Mouse (Mus musculus): ENCODE results near the gene Gm29735. TPM values are rescaled to one million over a fixed set of nuclear protein-coding genes. Genes with fewer than 3 reads are reported as not detected.
"Not testable (repeated sequence)": the region's sequence is repeated elsewhere in the genome, so short reads cannot be mapped to it uniquely, and the experiment has no call there.

Gm29735 gene
- polyA plus RNA-seq, 1 experiment from 2014 or later: not detected

DNA sequence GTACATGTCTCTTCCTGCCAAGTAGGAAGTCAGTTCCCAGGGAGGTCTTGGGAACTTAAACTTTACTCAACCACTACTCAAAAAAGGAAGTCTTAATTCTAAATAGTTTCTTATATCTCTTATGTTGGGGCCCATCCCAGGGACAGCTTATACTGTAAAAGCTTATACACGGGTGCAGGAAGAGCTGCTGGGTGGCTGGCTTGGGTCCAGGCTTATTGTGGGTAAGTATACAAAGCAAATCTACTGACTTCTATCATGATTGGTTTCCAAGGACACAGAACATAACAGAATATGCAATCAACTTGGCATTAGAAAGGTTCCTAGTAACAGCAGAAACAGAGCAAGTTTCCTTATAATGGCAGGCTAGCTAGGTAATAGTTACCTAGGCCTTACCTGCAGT, 1.6 kb downstream of the Gm29735 start:
- Histone ChIP-seq H3K4me1 (replicated peaks) (no peaks in the 10 kb centered on the region), H3K9ac (replicated peaks) (no peak overlapping the region), H3K36me3 (no peaks in the 10 kb centered on the region), H3K4me2 (no peak overlapping the region), H3K27me3 (no peaks in the 10 kb centered on the region; the same call in 1 of the 2 replicates), H3K9me3 (no peaks in the 10 kb centered on the region), H3K27ac (no peak overlapping the region), H3K4me3 (replicated peaks) (no peak overlapping the region)
- no peak for ATAC-seq (ENCODE audit: insufficient number of reproducible peaks, insufficient read depth, low FRiP score, low TSS enrichment, low read depth)
- WGBS: 64% methylated on average over 1 of the region's 1 CpGs

DNA sequence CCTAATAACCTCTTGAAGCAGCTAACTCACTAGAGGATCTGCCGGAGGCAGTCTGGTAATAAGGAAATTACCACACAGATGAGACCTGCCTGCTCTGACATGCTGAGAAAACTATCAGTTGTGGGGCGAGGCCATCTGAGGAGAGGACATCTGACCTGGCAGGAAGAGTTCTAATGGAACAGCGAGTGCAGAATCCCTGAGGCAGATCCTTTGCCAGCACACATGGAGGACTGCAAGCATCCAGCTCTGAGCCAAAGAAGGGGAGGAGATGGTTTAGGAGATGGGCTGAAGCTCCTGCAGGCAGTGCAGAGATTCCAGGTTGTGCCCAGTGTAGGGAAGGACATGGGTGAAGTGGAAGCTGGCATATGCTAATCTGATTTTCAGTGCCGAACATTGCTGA, 4.7 kb downstream of the Gm29735 start:
- Histone ChIP-seq H3K9me3 (no peaks in the 10 kb centered on the region), H3K27ac (no peak overlapping the region), H3K4me1 (replicated peaks) (no peaks in the 10 kb centered on the region), H3K4me3 (replicated peaks) (no peak overlapping the region), H3K9ac (replicated peaks) (no peak overlapping the region), H3K36me3 (no peaks in the 10 kb centered on the region), H3K27me3 (no peaks in the 10 kb centered on the region), H3K4me2 (no peak overlapping the region)
- 73% methylated on average over 4 of the region's 4 CpGs for WGBS
- ATAC-seq (ENCODE audit: insufficient number of reproducible peaks, insufficient read depth, low FRiP score, low TSS enrichment, low read depth): no peak

DNA sequence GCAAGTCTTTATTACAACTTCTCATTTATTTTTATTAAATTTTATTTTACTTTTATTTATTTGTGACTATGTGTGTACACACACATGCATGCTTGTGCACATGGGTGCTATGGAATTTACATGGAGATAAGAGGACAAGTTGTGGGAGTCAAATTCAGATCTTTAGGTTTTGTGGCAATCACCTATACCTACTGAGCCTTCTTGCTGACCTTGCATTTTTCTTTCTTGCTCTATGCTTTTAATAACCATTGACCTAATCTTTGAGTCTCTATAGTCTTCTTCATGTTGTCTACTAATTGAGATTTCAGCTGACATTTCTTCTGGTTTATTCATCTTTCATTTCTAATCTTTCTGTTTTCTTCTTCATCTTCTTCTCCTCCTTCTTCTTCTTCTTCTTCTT, 8.3 kb downstream of the Gm29735 start:
- Histone ChIP-seq H3K9ac (replicated peaks) (no peak overlapping the region), H3K4me3 (replicated peaks) (no peak overlapping the region), H3K4me2 (no peak overlapping the region), H3K4me1 (replicated peaks) (0 out of 2 replicates have a peak, but pooled peaks cover 6% of the 10 kb centered on the region), H3K36me3 (no peaks in the 10 kb centered on the region), H3K9me3 (no peaks in the 10 kb centered on the region), H3K27me3 (peaks cover 10% of the 10 kb centered on the region; the same call in 1 of the 2 replicates), H3K27ac (no peak overlapping the region)
- ATAC-seq (ENCODE audit: insufficient number of reproducible peaks, insufficient read depth, low FRiP score, low TSS enrichment, low read depth): no peak

DNA sequence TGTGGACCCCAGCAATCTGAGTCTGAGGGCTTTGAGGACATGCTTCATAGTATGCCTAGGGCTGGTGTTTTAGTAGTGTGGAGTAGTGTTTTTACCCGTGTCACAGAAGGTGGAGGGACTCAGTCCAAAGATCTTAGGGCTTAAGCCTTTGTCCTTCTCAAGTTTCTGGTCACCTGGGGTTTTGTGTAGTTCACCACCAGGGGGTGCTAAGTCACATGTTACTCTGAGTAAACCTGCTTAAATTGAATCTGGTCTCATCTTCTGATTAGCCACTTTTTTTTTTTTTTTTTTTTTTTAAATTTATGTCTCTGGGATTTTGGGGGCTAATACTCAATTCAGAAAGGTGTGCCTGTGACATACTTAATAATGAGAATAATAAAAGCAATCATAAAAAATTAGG, 10.9 kb downstream of the Gm29735 start:
- Histone ChIP-seq H3K36me3 (no peaks in the 10 kb centered on the region), H3K4me3 (replicated peaks) (no peak overlapping the region), H3K27ac (no peak overlapping the region), H3K9me3 (no peaks in the 10 kb centered on the region), H3K9ac (replicated peaks) (no peak overlapping the region), H3K4me1 (replicated peaks) (0 out of 2 replicates have a peak, but pooled peaks cover 7% of the 10 kb centered on the region), H3K4me2 (no peak overlapping the region), H3K27me3 (peaks cover 10% of the 10 kb centered on the region; the same call in 1 of the 2 replicates)
- whole genome bisulfite sequencing: 3% methylated on average over 1 of the region's 1 CpGs
- ATAC-seq (ENCODE audit: insufficient number of reproducible peaks, insufficient read depth, low FRiP score, low TSS enrichment, low read depth): no peak

DNA sequence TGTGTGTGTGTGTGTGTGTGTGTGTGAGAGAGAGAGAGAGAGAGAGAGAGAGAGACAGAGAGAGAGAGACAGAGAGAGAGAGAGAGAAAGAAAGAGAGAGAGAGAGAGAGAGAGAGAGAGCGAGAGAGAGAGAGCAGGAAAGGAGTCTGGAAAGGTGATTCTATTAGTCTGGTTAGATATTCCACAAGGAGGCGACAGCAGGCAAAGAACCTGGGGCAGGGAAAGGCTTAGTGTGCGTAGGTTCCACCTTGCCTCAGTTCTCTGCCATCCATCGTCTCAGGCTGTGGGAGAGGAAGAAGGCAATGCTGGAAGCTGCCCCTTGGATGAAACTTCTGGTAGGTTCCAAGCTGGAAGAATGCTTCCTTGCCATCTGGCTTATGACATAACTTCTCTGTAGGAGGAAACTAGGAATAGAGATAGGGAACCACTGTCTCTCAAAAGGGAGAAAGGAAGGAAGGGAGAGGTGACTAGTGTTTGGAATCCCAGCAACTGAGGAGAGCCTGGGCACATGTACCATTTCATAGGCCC, 11.4 kb downstream of the Gm29735 start:
- 39% methylated on average over 4 of the region's 4 CpGs for WGBS
- H3K36me3 ChIP-seq: no peaks in the 10 kb centered on the region
- H3K27ac ChIP-seq: no peak overlapping the region
- no peaks in the 10 kb centered on the region for H3K9me3 ChIP-seq
- no peak overlapping the region for H3K4me3 ChIP-seq (replicated peaks)
- H3K4me1 ChIP-seq (replicated peaks): 0 out of 2 replicates have a peak, but pooled peaks cover 7% of the 10 kb centered on the region
- H3K9ac ChIP-seq (replicated peaks): no peak overlapping the region
- ATAC-seq (ENCODE audit: insufficient number of reproducible peaks, insufficient read depth, low FRiP score, low TSS enrichment, low read depth): no peak
- H3K4me2 ChIP-seq: no peak overlapping the region
- H3K27me3 ChIP-seq: peaks cover 10% of the 10 kb centered on the region; the same call in 1 of the 2 replicates

DNA sequence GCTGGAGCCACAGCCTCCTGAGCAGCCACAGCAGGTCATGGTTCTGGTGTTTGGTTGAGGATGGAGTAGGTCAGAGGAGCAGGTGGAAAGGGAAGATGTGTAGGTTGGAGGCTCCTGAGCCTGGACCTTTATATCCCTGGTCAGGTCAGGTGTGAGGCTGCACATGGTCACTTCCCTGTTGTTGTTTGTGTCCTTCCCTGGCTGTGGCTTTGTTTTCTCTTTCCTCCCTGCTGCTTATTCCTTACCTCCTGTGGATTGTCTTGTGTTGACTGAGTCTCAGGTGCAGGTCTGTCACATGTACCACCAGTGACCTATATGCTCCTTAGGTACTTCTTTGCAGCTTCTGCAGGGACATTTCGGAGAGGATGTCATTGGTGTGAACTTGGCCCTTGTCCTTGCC, 12.4 kb downstream of the Gm29735 start, which contains the start of gene Gm45337:
TSS of gene Gm45337 (minus strand) at position 101 of the 400 bp plus-strand sequence.
- Histone ChIP-seq H3K36me3 (no peaks in the 10 kb centered on the region), H3K9ac (replicated peaks) (no peak within 1 kb of the TSS), H3K4me3 (replicated peaks) (no peak within 1 kb of the TSS), H3K9me3 (no peaks in the 10 kb centered on the region), H3K27me3 (peaks cover 10% of the 10 kb centered on the region; the same call in 1 of the 2 replicates), H3K4me1 (replicated peaks) (0 out of 2 replicates have a peak, but pooled peaks cover 7% of the 10 kb centered on the region), H3K4me2 (no peak within 1 kb of the TSS), H3K27ac (no peak within 1 kb of the TSS)
- no peak for ATAC-seq (ENCODE audit: insufficient number of reproducible peaks, insufficient read depth, low FRiP score, low TSS enrichment, low read depth)
- 74% methylated on average over 1 of the region's 1 CpGs for WGBS

DNA sequence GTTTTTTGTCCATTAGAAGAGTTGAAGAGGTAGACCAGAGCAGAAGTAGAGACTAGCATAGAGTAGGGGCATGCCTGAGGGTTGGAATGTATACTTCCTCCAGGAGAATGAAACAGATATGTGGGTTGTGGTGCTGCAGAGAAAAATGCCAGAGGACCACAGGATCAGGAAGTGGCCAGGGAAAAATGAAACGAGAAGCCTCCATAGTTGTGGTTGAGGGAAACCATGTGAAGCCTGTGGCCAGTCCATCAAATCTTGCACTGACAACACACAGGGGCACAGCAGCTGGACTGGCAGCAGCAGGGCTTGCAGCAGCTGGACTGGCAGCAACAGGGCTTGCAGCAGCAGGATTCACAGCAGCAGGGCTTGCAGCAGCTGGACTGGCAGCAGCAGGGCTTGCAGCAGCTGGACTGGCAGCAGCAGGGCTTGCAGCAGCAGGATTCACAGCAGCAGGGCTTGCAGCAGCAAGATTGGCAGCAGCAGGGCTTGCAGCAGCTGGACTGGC, 13.4 kb downstream of the Gm29735 start:
- H3K4me2 ChIP-seq: not testable (repeated sequence)

DNA sequence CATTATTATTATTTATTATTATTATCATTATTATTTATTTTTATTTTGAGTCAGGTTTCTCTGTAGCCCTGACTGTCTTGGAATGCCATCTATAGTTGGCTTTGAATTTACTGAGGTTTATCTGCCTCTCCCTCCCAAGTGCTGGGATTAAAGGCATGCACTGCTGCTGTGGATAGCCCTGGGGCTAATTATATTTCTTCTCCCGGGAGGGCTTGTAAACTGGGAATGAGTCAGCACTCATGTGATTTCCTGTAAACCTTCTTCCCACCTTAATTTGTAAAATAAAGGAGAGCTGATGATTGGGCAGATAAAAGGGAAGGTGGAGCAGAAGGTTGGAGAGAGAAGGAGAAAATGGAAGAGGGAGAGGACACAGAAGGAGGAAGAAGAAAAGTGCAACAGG, 16.2 kb downstream of the Gm29735 start:
- H3K4me1 ChIP-seq (replicated peaks): 0 out of 2 replicates have a peak, but pooled peaks cover 7% of the 10 kb centered on the region
- no peak overlapping the region for H3K4me3 ChIP-seq (replicated peaks)
- H3K36me3 ChIP-seq: no peaks in the 10 kb centered on the region
- H3K27me3 ChIP-seq: peaks cover 10% of the 10 kb centered on the region; the same call in 1 of the 2 replicates
- no peak overlapping the region for H3K9ac ChIP-seq (replicated peaks)
- WGBS: 5% methylated on average over 1 of the region's 1 CpGs
- no peak for ATAC-seq (ENCODE audit: insufficient number of reproducible peaks, insufficient read depth, low FRiP score, low TSS enrichment, low read depth)
- H3K4me2 ChIP-seq: no peak overlapping the region
- no peak overlapping the region for H3K27ac ChIP-seq
- no peaks in the 10 kb centered on the region for H3K9me3 ChIP-seq

More for the DNA sequence above, 13.4 kb downstream of the Gm29735 start:
- not testable (repeated sequence) for H3K27ac ChIP-seq; H3K4me3 ChIP-seq (replicated peaks); H3K4me1 ChIP-seq (replicated peaks); H3K9ac ChIP-seq (replicated peaks); H3K9me3 ChIP-seq; ATAC-seq (ENCODE audit: insufficient number of reproducible peaks, insufficient read depth, low FRiP score, low TSS enrichment, low read depth); H3K36me3 ChIP-seq
- 43% methylated on average over 1 of the region's 1 CpGs for WGBS
- peaks cover 10% of the 10 kb centered on the region; the same call in 1 of the 2 replicates for H3K27me3 ChIP-seq

DNA sequence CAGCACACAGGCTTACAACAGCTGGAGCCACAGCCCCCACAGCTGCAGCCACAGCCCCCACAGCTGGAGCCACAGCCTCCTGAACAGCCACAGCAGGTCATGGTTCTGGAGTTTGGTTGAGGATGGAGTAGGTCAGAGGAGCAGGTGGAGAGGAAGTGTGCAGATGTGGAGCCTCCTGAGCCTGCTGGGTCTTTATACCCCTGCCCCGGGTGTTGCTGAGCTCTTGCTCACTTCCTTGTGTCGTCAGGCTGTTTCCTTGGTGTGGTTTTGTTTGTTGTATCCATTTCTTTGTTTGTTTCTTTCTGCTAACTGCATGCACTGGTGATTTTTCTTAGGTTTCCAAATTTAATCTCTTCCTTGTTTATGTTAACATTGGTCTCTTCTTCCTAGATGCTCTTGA, 21.0 kb downstream of the Gm29735 start, which contains the start of gene Gm39115:
TSS of gene Gm39115 (minus strand) at position 101 of the 400 bp plus-strand sequence.
- WGBS: 31% methylated on average over 2 of the region's 2 CpGs
- not testable (repeated sequence) for H3K4me2 ChIP-seq; H3K27me3 ChIP-seq; ATAC-seq (ENCODE audit: insufficient number of reproducible peaks, insufficient read depth, low FRiP score, low TSS enrichment, low read depth); H3K27ac ChIP-seq; H3K9me3 ChIP-seq; H3K36me3 ChIP-seq; H3K4me3 ChIP-seq (replicated peaks); H3K9ac ChIP-seq (replicated peaks); H3K4me1 ChIP-seq (replicated peaks)

DNA sequence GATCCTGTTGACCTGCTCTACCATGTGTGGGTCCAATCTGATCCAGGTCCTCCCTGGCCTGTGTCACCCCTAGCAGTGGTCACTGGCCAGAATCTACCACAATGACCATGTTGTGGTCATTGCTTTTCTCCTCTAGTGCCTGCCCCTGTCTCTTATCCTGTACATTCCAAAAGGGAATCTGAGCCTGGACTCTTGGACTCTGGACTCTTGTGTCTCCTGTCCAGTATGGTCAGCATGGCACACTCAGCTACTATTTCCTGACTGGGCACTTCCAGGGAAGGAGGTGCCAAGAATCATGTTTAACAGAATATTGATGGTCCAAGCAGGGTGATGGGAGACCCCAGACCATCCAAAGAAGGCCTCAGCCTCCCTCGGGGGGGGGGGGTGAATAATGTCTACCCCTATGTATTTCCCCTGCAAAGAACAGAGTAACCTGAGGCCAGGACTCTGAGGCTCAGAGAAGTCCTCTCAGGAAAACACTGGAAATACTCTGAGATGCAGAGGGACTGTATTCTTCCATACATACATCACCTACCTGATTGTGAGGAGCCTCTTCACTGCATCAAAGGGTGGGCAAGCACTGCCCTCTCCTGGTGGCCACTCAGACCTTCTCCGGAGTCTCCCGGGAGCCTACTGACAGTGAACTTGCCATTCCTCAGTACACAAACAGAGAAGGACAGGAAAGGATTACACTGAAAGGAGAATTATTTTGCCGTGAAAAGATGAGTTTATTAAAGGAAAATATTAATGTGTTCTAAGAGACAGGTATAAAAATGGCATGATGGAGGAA, 22.5 kb downstream of the Gm29735 start:
- no peak overlapping the region for H3K4me2 ChIP-seq
- no peak overlapping the region for H3K4me3 ChIP-seq (replicated peaks)
- H3K27me3 ChIP-seq: peaks cover 4% of the 10 kb centered on the region
- no peaks in the 10 kb centered on the region for H3K9me3 ChIP-seq
- no peak overlapping the region for H3K9ac ChIP-seq (replicated peaks)
- no peak overlapping the region for H3K27ac ChIP-seq
- 55% methylated on average over 4 of the region's 4 CpGs for WGBS
- no peak for ATAC-seq (ENCODE audit: insufficient number of reproducible peaks, insufficient read depth, low FRiP score, low TSS enrichment, low read depth)
- no peaks in the 10 kb centered on the region for H3K36me3 ChIP-seq
- H3K4me1 ChIP-seq (replicated peaks): no peaks in the 10 kb centered on the region

DNA sequence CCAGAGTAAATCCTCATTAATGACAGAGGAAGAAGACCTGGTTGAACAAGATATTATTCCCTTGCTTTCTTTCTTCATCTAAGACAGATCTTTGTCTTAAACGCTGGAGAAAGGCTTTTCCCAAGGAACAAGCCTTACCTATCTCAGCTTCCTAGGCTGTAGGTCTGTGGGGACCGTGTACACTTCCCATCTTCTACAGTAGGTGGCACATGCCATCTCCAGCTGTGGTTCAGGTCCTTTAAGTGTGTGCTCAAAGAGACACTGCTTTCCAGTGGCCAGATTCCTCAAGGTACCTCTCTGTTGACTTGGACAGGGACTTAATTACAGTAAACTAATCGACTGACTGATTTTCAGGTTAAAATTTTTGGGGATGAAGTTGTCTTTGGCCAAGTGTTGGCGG, 28.1 kb downstream of the Gm29735 start:
- Histone ChIP-seq H3K27ac (no peak overlapping the region), H3K4me1 (replicated peaks) (no peaks in the 10 kb centered on the region), H3K4me2 (no peak overlapping the region), H3K36me3 (no peaks in the 10 kb centered on the region), H3K4me3 (replicated peaks) (no peak overlapping the region), H3K9me3 (no peaks in the 10 kb centered on the region), H3K27me3 (peaks cover 4% of the 10 kb centered on the region), H3K9ac (replicated peaks) (no peak overlapping the region)
- WGBS: 65% methylated on average over 4 of the region's 4 CpGs
- no peak for ATAC-seq (ENCODE audit: insufficient number of reproducible peaks, insufficient read depth, low FRiP score, low TSS enrichment, low read depth)
